Mouse (Mus musculus) layer of hippocampus, postnatal 10 days (tissue): ENCODE measurements around the gene Ywhah. TPM values are rescaled to one million over a fixed set of nuclear protein-coding genes. Genes with fewer than 3 reads are reported as not detected.

Source experiments
- DNase-seq, 2 experiments: peaks; one replicate each; pipeline ENCODE4 v3.0.0; 2021; ENCODE audit warnings: low spot score in 2 of 2
- long read RNA-seq: library from polyadenylated mRNA; stranded (forward); transcript quantifications from one replicate; pipeline ENCODE4 v2.0.0, GENCODE M21; 2023
- total RNA-seq, 2 experiments: library from RNA; stranded (reverse); gene quantifications; 2 replicates each; pipeline ENCODE4 v1.2.3; 2021

Ywhah gene
- 1,000 to 10,000 TPM; 1,193 to 1,271 TPM for total RNA-seq
- long read RNA-seq, transcript Ywhah-201 (2 exons, 1,764 nt): major isoform, 1,582 of 1,639 reads
- long read RNA-seq, partial matches to known transcripts: 48 of 1,639 reads
- long read RNA-seq, other reads (novel, unspliced or antisense): 7 of 1,639 reads

- peak; percentile 96 to 98 for DNase-seq
Measured at GRCm38 (mm10) chr5:33018561-33019425, at the start of gene Ywhah. Gene Ywhah, plus strand, starts transcription at chr5:33018816.

DNA sequence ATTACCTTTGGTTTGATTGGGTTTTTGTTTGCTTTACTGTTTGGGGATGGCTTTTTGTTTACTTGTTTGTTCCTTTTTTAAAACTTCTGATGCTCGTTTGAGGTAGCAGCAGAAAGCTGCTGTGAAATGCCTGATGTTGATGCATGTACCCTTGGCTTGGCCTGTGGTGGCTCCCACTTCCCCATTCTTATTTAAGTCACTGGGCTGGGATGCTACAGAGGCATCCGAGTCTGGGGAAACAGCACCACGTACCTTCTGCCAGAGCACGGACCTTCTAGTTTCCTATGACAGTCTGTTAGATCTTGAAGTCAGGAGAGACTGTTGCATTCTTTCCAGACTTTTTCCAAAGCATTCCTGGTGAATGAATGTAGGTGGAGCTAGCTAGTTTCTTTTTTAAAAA, 42.1 kb upstream of the Ywhah start:
- DNase-seq: no peak

DNA sequence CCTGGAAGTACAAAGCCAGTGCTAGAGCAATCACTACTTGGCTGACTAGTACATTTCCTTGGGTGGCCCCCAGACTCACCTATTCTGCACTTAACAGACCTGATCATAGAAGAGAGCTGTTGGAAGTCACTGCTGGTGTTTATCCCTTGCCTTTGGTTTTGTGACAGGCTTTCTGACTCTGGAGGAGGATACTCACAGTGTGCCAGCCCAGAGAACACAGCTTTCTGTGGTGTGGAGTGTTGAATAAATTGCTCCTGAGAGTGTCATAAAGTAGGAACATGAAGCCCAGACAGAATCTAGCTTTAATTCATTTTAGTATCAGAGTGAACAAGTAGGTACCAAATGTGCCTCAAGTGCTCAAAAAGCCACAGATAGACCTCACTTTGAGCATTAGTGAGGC, 41.4 kb upstream of the Ywhah start:
- DNase-seq: no peak

- no peak for DNase-seq
Measured at GRCm38 (mm10) chr5:32985379-32985778, 33.2 kb upstream of the Ywhah start.

- DNase-seq: no peak
Measured at GRCm38 (mm10) chr5:32987873-32988272, 30.7 kb upstream of the Ywhah start.

DNA sequence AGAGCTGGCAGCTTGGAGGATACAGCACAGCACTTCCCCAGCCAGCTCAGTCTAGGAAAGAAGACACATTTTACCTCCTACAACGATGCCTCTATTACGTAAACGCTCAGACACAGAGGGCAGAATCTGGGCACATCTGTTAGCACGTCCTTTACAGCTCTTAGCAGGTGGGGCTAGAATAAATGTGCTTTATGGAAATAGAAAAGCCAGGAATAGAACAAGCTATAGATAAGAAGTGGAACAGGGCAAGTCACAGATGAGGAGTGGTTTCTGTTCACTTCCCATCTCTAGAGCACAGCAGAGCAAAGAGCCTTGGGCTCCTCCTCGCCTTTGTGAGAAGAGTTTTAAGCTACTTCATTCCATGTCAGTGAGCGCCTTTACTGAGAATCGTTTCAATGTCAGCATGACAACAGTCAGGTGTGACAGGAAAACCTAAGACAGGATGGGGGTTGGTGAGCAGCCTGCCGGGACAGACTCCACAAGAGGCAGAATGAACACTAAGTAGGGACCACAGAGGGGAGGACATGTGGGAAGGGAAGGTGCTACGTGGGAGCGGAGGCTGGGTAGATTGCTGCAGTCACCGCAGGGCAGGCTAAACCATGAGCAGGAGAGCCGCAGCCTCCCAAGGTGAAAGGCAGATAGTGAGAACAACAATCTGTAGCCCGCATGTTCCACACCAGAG, 28.5 kb upstream of the Ywhah start:
- DNase-seq: peak in 1 of 2 experiments; percentile 15

DNA sequence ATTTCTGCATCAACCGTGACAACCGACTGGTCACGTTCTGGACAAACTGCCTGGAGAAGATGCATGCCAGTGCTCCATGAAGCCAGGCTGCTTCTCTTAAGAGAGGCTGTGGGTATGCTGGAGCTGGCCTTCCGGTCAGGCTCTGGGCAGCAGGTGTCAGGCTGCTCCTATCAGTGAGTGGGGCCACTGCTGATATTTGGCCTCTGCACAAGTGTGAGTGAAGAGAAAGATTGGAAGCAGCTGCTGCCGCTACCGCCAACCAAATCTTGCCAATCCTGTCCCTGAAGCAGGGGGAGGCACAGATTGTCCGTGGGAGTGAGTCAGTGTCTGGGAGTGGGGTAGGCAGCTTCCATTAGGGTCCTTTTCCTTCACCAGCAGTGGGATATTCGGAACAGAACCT, 27.5 kb upstream of the Ywhah start:
- peak; percentile 70 to 72 for DNase-seq

GRCm38 (mm10) chr5:32994471-32994870, 24.1 kb upstream of the Ywhah start:
- no peak for DNase-seq

DNA sequence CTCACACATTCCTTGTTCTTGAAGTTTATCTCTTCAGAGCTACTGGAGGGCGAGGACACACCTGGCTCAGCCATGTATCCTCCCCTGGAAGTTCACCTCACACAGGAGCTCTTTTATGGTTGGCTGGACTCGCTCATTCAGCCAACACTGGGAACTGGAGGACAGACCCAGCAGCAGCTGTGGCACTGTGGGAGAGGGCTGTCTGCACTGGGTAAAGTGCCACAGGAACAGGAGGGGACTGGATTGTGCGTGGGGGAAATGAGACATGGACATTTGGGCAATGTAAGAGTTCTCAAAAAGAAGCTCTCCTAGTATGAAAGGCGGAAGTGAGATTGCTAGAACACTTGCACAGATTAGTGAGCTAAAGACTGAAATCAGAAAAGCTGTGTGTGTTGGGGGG, 22.9 kb upstream of the Ywhah start:
- DNase-seq: peak in 1 of 2 experiments; percentile 34

- no peak for DNase-seq
Measured at GRCm38 (mm10) chr5:32996560-32996959, 22.1 kb upstream of the Ywhah start.

GRCm38 (mm10) chr5:32997686-32998085, 20.9 kb upstream of the Ywhah start:
- DNase-seq: peak in 1 of 2 experiments; percentile 34

GRCm38 (mm10) chr5:32998783-32999182, 19.8 kb upstream of the Ywhah start:
- DNase-seq: no peak

DNA sequence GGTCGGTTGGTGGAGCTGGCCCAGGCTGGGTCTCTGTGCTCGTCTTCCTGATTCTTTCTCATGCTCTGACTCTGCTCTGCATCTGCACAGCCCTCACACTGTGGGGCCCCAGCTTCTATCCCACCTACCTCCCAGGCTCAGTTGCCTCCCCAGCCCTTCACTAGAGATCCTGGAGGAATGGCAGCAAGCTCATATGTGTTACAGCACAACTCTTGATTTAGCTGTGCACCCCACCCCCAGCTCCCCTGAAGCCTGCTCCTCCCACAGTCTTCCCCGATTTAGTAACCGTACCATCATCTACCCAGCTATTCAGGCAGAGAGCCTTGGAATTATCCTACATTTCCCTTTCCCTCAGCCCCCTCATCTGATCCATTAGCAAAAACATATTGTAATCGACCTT, 17.5 kb upstream of the Ywhah start:
- no peak for DNase-seq

GRCm38 (mm10) chr5:33002781-33003180, 15.8 kb upstream of the Ywhah start:
- no peak for DNase-seq

DNA sequence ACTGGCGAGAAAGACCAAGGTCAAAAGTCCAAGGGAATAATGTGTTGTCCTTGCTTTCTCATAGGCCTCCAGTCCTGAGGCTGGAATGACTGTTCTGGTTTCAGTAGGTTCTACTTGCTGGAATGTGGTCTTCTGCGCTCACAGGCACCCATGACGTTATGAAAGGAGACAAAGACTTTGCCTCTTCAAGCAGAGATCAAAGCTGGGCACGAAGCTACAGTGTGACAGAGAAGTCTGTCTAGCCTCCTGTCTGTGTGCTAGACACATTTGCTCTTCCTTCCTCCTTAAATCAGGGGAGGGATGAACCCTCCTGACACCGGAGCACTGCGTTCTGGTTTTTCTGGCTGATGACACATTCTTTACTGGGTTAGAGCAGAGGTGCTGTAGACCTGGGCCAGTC, 15.1 kb upstream of the Ywhah start:
- DNase-seq: no peak

- no peak for DNase-seq
Measured at GRCm38 (mm10) chr5:33004110-33004509, 14.5 kb upstream of the Ywhah start.

DNA sequence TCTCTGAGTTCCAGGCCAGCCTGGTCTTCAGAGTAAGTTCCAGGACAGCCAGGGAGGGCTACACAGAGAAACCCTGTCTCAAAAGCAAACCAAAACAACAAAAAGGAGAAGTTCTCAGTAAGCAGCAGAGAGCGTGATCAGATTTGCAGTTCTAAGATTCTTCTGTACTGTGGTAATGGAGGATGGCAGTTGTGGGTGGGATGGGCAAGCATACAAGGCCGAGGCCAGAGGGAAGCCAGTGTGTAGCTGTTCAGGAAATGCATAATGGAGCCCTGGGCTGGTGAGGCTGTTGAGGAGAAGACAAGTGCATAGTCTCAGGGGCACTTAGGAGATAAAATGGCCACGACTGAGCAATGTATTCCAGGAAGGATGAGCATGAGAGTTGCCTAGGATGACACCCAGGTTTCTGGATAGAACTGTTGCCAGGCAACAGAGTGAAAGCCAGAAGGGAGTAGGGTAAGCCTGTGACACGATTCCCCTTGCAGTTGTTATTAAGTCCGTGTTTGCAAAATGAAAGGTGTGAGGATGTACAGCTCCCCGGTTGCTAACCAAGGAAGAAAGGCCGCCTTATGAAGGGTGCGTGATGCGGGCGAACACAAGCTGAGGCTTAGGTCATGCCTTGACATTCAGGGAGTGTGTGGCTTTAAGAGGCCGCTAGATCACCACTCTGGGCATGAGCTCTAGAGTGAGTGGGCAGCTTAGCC, 13.0 kb upstream of the Ywhah start:
- peak in 1 of 2 experiments; percentile 28 for DNase-seq

GRCm38 (mm10) chr5:33006670-33007069, 11.9 kb upstream of the Ywhah start:
- peak in 1 of 2 experiments; percentile 59 for DNase-seq

- DNase-seq: no peak
Measured at GRCm38 (mm10) chr5:33007371-33007770, 11.2 kb upstream of the Ywhah start.

DNA sequence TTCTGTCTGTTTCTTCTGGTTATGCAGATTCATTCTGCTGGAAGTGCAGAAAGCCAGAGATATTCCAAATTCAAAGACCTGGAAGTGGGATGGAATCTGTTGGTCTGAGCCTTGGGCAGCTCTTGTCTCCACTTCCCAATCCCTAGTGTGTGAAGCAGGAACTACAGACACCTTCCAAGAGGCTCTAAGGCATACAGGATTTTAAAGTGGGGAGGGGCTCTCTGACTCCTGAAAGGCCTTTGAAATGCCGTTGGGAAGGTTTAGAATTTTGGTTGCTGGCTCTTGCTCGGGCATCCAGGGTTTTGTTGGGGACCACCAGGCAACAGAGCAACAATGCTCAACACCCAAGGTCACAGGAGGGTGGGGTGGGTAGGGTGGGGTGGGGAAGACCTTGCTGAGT, 9.3 kb upstream of the Ywhah start:
- no peak for DNase-seq
